Comparison of ENCODE assay signal across 16 mouse cellular contexts in the genomic region with DNA sequence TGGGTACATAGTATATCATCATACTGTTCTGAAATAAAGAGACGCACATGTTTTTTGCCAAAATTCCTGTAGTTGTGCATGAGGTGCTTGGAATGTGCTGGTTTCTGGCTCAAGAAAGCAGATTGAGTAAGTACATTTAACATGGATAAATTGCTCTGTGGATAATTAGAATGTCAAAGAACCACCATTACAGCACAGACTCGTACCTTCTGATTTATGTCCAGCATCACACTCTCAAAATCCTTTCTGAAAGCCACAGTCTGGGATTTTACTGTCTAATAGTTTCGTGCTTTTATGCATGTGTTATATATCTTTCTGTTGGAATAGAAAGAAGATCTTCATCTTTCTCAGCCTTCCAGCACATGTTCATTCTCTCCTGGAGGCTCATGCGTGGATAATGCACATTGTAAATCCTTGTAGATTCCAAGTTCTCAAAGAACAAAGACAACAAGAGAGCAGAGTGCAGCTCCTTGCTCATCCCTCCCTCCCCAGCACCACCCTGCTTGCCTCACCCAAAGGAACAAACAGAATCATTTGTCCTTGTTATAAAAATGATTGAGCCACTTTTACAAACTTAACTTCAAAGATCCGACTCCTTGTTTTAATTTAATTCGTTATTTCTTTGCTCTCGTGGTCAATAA.
"Had no signal": no experiment of that assay in that cellular context is flagged by ENCODE, and none has a peak within 500 bp of the region (broad histone marks: within the 10 kb centered on the region; RNA-seq: fewer than 3 reads in every experiment).

No protein-coding gene starts in this region.

- DNase-seq: kidney, postnatal 14 days; lung, adult 2 months; lung, postnatal 36 days; midbrain, embryonic 14.5 days; right cerebral cortex, postnatal 25 days; thymus, postnatal 4 days had no signal

- H3K4me1 ChIP-seq: liver, embryonic 15.5 days; midbrain, embryonic 10.5 days had no signal

- H3K9ac ChIP-seq: liver, embryonic 15.5 days had no signal

- H3K4me3 ChIP-seq: layer of hippocampus, adult 2 months; limb, embryonic 10.5 days; liver, embryonic 15.5 days; midbrain, embryonic 10.5 days; myocyte had no signal

- H3K36me3 ChIP-seq: limb, embryonic 10.5 days; liver, embryonic 15.5 days; midbrain, embryonic 10.5 days had no signal

- H3K27me3 ChIP-seq: liver, embryonic 15.5 days had no signal

- H3K27ac ChIP-seq: layer of hippocampus, adult 2 months; limb, embryonic 10.5 days; liver, embryonic 15.5 days; midbrain, embryonic 10.5 days; stomach, postnatal 0 days had no signal

- H3K9me3 ChIP-seq: limb, embryonic 10.5 days; liver, embryonic 15.5 days; midbrain, embryonic 10.5 days had no signal

- ATAC-seq: hindbrain, embryonic 16.5 days; inflammation-experienced regulatory T-cells, adult 6 months; lung, postnatal 0 days had no signal

- H3K4me2 ChIP-seq: liver, embryonic 11.5 days; liver, embryonic 15.5 days had no signal
